Mouse (Mus musculus): ENCODE measurements around the gene Kcnmb3.

Gene Kcnmb3

DNA sequence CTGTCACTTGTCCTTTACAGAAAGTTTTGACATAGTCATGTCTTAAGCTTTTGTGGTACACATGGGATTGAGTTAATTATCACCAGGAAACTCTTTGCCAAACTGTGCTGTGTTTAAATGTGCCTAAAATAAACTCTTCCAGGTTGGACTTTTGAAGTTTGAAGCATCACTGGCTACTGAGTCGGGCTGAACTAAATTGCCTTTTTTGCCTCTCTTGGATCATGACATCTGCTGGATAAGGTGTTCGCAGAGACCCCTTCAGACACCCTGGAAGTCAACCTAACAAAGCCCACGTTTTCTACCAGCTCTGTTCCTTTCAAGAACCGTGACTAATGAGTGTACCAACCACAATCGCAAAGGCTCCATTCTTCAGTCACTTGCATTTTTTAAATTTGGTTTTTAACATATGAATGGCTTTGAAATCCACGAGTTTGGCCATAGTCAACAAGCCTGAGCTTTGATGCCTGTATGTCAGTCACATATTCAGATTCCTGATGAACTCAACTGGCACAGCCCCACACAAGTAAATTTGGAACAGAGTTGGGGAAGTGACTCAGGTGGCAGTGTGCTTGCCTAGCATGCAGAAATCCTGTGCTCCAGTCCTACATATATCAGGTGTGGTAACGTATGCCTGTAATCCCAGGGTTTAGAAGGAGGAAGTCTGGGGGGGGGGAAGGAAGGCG, 3.2 kb upstream of the Kcnmb3 start:
- peak; percentile 8 for DNase-seq

GRCm38 (mm10) chr3:32494387-32495087, 2.5 kb upstream of the Kcnmb3 start:
- DNase-seq = peak; percentile 17

DNA sequence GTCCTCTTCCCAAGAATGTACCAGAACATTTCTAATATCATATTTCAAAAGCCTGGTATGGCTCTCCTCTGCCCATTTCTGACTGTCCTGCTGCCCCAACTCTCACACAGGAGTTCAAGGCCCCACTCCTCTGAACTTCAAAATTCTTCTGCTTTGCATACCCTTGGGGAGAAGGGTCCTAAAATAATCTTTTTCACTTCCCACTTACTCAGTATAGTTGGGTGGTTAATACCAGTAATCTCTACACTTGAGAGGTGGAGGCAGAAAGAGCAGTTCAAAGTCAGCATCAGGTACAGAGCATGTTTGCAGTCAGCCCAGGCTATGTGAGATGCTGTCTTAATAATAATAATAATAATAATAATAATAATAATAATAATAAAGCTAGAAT, 1.1 kb downstream of the Kcnmb3 start:
- no peak for DNase-seq

DNA sequence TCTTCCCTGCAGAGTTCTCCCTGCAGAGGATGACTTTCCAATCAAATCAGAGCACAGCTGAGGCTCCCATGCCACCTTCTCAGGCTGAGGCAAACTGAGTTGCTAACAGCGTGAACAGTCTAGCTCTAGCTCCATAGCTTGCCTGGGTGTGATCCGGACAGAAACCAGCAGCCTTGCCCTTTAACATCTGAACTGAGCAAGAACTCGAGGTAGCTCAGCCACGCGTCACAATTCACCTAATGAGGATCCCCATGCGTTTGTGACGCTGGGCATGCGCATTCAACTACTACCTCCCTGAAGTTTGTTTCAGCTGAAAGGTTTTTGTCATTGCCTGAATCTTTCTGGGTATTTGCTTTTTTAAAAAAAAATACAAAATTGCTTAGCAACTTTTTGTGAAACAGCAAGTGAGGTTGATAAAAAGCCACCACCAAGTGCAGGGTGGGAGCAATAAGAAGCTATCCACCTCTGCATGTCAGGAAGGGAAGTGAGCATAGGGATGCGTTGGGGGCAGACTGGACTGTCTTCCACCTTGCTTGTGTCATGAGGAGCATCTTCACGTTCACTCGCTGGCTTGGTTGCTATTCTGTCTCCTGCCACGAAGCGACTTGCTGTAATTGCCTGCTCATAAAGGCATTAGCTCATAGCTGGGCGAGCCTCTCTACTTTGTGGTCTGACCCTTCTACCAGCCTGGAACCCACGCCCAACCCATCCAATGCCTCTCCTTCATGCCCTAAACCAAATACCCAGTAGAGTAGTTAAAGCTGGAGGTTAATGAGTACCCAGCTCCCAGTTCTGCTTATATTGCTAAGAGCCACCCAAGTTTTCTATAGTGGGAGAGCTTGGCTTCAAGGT, 1.7 kb downstream of the Kcnmb3 start:
- DNase-seq = peak; percentile 3

- DNase-seq = no peak
Observed at GRCm38 (mm10) chr3:32488172-32488571, 3.9 kb downstream of the Kcnmb3 start.

DNA sequence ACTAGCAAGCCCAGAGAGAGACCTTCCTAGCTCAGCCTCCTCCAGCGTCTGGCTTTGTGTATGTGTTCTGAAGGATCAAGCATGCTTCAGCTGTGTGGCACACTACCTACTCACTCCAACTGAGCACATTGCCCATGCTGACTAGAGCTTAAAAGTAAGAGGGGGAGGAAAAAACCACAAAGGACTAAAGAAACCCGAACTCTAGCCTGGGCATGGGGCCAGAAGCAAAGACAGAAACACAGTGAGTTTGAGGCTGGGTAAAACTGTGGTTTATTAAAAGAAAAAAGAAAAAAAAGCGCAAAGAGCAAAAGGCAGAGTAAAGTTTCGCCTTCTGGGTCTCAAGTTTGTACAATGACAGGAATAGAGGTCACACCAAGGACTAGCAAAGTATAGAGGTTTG, 5.5 kb downstream of the Kcnmb3 start:
- DNase-seq = no peak

GRCm38 (mm10) chr3:32483035-32483434, 9.0 kb downstream of the Kcnmb3 start:
- no peak for DNase-seq

DNA sequence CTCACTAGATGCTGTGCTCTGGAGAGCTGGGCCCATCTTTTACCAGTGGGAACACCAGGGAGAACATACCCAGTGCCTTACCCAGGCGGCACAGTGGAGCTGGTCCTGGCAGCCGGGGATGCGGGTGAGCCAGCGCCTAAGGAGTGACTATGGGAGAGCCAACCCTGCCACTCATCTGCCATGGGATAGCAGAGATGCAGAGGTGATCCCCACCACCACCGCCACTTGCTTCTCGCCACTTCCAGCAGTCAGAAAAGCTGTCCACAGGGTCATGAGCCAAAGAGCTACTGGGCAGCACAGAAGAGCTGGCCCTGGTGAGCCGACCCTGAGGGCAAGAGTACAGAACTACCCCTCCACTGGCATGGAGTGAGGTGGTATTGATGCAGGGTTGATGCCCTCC, 12.1 kb downstream of the Kcnmb3 start:
- DNase-seq = no peak

GRCm38 (mm10) chr3:32473184-32473583, 18.8 kb downstream of the Kcnmb3 start:
- DNase-seq = no peak

DNA sequence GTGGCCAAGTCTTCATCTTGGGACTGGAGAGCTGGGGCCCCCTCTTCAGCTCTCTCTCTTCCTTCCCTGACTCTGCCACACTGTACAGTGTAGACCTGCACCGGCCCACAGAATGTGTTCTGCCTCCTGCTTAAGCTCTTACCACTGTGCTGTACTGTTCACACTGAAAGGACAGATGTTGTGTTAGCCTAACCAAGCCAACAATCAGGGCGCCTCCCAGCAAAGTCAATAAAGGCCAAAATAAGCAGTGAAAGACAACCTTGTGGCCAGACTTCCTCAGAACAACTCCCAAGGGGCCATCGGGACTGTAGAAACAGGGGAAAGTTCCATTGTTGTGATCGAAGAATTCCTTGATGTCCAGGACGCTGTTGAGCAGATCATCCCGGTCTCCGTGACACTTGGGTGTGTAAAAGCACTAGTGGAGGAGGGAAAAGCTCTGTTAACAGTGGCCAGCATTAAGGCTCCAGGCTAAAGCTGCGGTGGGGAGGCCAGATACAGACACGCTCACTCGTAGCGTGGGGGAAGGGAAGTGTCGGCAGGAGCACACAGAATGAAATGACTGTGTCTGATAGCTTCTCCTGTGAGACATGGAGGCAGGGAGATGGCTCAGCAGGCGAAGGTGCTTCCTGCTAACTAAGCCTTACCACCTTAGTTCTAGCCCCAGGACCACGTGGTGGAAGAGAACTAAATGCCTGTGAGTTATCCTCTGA, 19.7 kb downstream of the Kcnmb3 start:
- DNase-seq = no peak

- no peak for DNase-seq
Observed at GRCm38 (mm10) chr3:32471098-32471497, 20.9 kb downstream of the Kcnmb3 start.

DNA sequence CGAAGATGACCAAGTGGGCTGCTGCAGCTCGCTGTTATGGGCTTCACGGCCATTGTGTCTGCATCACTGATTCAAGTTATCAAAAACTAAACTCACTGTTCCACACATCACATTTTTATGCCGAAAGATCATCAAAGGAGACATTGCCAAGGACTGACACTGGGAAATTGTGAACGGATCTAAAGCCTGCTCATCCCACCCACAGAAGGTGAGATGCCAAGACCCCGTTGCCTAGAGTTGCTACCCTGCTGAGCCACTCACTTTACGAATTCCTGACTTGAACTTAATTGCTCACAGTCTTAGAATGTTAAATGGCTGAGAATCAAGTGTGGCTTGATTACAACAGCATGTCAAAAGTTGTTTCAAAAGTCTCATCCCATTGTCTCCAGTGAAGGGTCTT, 21.6 kb downstream of the Kcnmb3 start:
- no peak for DNase-seq

GRCm38 (mm10) chr3:32468411-32468810, 23.6 kb downstream of the Kcnmb3 start:
- DNase-seq = no peak

- no peak for DNase-seq
Observed at GRCm38 (mm10) chr3:32467321-32467720, 24.7 kb downstream of the Kcnmb3 start.

GRCm38 (mm10) chr3:32459777-32460176, 32.3 kb downstream of the Kcnmb3 start:
- DNase-seq = peak; percentile 59

- no peak for DNase-seq
Observed at GRCm38 (mm10) chr3:32454329-32455021, 37.6 kb downstream of the Kcnmb3 start.

DNA sequence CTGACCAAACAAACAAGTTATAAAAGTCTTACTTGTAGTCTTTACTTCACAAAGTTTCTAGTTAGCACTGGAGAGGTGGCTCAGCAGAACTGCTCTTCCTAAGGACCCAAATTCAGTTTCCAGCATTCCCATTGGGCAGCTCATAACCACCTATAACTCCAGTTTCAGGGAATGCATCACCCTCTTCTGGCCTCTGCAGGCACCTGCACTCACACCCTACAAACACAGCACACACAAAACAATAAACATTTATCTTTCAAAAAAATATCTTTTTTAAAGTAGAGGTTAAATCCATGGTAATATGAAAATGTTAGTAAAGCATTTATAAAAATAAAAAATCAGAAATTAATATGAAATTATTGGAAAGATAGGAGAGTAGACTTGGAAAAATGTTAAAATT, 50.3 kb downstream of the Kcnmb3 start:
- DNase-seq = no peak

GRCm38 (mm10) chr3:32438716-32439115, 53.3 kb downstream of the Kcnmb3 start:
- no peak for DNase-seq

DNA sequence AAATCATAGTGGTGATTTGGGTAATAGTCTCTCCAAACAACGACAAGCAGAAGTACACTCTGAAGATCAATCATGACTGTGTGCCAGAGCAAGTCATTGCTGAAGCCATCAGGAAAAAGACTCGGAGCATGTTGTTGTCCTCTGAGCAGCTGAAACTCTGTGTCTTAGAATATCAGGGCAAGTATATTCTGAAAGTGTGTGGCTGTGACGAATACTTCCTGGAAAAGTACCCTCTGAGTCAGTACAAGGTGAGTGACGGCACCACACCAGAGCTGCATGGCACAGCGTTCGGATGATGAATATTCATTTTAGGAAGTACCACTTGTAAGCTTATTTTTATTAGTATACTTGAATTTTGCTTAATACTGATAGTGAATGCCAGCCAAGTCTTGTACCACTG, 54.2 kb downstream of the Kcnmb3 start:
- no peak for DNase-seq

- DNase-seq = no peak
Observed at GRCm38 (mm10) chr3:32437297-32437696, 54.7 kb downstream of the Kcnmb3 start.

- DNase-seq = no peak
Observed at GRCm38 (mm10) chr3:32436101-32436500, 55.9 kb downstream of the Kcnmb3 start.

DNA sequence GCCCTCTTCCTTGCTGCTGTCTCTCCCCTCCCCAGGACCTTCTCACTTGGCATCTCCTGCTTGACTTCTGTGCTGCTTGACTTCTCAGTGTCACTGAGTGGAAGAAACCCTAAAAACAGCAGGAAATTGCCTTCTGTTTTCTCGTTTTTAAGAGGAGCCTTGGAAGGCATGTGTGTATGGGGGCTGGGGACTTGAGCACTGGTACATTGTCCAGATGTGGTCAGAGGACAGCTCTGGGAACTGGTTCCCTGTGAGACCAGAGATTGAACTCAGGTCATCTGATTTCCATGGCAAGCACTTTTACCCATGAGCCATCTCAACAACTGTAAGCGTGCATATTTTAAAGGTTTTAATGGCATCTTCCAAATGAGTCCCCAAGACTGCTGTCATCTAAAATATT, 58.0 kb downstream of the Kcnmb3 start:
- no peak for DNase-seq

DNA sequence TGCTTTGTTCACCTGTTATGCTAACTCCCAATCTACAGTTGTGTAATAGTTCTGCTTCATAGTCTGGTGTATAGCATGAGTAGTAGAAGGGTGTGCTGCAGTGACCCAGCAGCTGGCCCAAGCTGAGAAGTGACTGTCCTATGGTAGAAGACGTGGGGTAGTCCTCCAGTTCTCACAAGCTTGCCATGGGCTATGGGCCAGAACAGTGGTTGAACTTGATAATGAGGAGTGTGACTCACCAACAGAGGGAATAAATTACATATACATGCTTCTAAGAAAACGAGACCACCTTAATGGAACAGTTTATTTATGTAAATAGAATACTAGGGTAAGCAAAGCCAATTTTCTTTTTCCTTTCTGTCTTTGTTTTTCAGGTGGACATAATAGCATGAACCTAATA, 61.6 kb downstream of the Kcnmb3 start:
- DNase-seq = no peak
